Mouse (Mus musculus) cortical plate, adult 2 months (tissue): ENCODE measurements at regions not wholly inside any gene's neighbourhood (a gene's known extent, or its start where the extent isn't known, plus 50 kb on each side); places are given as distances from the start of the nearest gene placed in this dataset.

Experiments used
- CTCF ChIP-seq: fragments of 200-500 bp; IDR thresholded peaks from 2 replicates; pipeline ENCODE4 v1.5.1; 2011; ENCODE audit warnings: mild to moderate bottlenecking, control low read depth, low read length; ENCODE audit not compliant: insufficient read depth; ENCODE audit errors: extremely low read depth
- POLR2A ChIP-seq: fragments of 200-500 bp; IDR thresholded peaks from 2 replicates; pipeline ENCODE4 v1.6.1; 2011; ENCODE audit warnings: mild to moderate bottlenecking, low read length, control low read depth; ENCODE audit not compliant: insufficient read depth; ENCODE audit errors: extremely low read depth

DNA sequence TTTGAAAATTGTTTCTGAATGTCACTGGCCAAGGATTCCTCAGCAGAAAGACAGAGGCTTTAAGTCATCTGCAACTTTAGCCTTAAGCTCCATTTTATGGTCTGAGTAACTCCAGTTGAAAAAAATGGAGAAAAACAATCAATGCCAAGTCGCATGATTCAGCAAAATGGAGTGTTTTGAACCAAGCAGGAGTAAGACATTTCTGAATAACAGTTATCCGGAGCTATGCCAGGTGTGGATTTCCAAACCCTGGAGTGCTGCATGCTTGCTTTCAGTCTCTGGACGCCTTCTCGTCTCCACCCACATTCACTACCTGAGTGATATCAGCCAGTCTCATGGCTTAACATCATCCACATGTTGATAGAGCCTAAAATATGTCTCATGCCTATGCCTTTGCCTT, 93.7 kb downstream of the Gm10260 start:
- TF ChIP-seq CTCF (no peak), POLR2A (no peak)
